Mouse (Mus musculus): ENCODE data around the gene Lrtm1. TPM values are rescaled to one million over a fixed set of nuclear protein-coding genes. Genes with fewer than 3 reads are reported as not detected.

Lrtm1 gene
- polyA plus RNA-seq, 1 experiment: not detected

DNA sequence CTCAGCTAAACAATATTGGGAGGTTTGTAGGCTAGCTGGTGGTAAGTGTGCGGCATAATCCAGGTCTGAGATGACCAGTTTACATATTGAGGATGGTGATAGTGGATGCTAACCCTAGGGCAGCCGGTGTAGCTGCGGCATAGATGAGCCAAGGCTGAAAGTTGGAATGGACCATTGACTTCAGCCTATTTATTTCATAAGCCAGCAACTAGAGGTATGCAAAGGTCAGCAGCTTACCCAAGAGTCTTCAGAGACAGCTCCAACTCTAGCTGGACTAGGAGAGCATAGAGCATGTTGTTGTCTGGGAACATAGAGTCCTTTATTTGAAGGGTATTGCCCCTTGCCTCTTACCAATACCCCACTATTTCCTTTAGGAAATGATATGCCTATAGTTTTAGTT, 21.4 kb upstream of the Lrtm1 start:
- no peak for DNase-seq (ENCODE audit: low read depth in 1 of 2, low spot score in 2 of 2)
- H3K4me3 ChIP-seq (ENCODE audit: extremely low read depth, insufficient read depth, insufficient read length): no peak overlapping the region
- H3K27me3 ChIP-seq (ENCODE audit: control insufficient read depth, insufficient read depth, low read length): no peaks in the 10 kb centered on the region
- H3K4me1 ChIP-seq (ENCODE audit: control insufficient read depth, insufficient read depth, insufficient read length): no peaks in the 10 kb centered on the region
- H3K36me3 ChIP-seq (ENCODE audit: control insufficient read depth, insufficient read depth, low read length): no peaks in the 10 kb centered on the region
- WGBS: 89% methylated on average over 3 of the region's 3 CpGs
- TF ChIP-seq POLR2A (IDR thresholded peaks at IDR 0.05; ENCODE audit: low read depth, low read length) (no peak), CTCF (IDR thresholded peaks at IDR 0.05; ENCODE audit: extremely low read depth, insufficient read depth, insufficient read length, insufficient replicate concordance) (no peak)
- no peak overlapping the region for H3K27ac ChIP-seq (ENCODE audit: insufficient read depth, low read length)

DNA sequence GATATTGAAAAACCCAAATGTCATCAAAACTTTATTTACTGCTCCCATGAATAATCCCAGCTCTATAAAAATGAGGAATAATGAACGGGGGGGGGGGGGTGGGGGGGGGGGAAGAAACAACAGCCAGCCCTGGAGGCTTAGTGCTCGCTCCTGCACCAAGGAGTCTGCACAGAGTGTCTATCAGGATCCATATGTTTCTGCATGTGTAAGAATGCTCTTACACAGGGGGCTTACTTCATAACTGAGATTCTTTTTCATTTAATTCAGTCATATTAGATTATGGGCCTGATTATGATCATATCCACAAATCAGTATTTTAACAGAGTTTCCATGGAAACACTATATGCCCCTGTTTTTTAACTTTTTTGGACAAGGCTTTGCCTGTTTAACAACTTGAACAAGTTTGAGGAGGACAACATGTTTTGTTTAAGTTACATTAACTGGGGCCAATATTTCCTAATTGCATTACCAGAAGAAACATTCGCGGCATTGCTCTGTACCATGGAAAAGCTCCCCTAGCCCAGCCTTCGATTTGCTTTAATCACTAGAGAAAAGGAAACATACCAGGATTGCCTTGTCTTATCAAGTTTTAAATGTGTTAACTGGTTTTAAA, 12.7 kb upstream of the Lrtm1 start:
- Histone ChIP-seq H3K36me3 (ENCODE audit: control insufficient read depth, insufficient read depth, low read length) (no peaks in the 10 kb centered on the region), H3K4me1 (ENCODE audit: control insufficient read depth, insufficient read depth, insufficient read length) (no peaks in the 10 kb centered on the region), H3K27me3 (ENCODE audit: control insufficient read depth, insufficient read depth, low read length) (no peaks in the 10 kb centered on the region), H3K4me3 (ENCODE audit: extremely low read depth, insufficient read depth, insufficient read length) (no peak overlapping the region), H3K27ac (ENCODE audit: insufficient read depth, low read length) (no peak overlapping the region)
- TF ChIP-seq POLR2A (IDR thresholded peaks at IDR 0.05; ENCODE audit: low read depth, low read length) (no peak), CTCF (IDR thresholded peaks at IDR 0.05; ENCODE audit: extremely low read depth, insufficient read depth, insufficient read length, insufficient replicate concordance) (no peak)
- no peak for DNase-seq (ENCODE audit: low read depth in 1 of 2, low spot score in 2 of 2)
- 79% methylated on average over 5 of the region's 5 CpGs for WGBS

DNA sequence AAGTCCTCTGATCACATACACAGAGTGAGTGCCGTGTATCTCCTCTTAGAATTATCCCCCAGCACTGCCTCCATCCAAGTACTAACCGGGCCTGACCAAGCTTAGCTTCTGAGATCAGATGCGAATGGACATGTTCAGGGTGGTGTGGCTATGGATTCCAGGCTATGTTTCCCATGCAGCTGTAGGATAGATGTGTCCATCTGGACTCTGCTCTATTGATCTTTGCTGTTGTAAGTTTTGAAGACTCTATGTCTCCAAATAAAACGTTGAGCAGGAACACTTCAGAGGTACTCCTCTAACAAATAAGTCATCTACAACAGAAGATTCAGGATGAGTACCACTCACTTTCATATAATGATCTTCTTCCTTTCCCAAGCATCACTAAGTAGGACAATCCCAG, 8.4 kb upstream of the Lrtm1 start:
- no peak for DNase-seq (ENCODE audit: low read depth in 1 of 2, low spot score in 2 of 2)
- H3K27me3 ChIP-seq (ENCODE audit: control insufficient read depth, insufficient read depth, low read length): no peaks in the 10 kb centered on the region
- 92% methylated on average over 4 of the region's 4 CpGs for WGBS

DNA sequence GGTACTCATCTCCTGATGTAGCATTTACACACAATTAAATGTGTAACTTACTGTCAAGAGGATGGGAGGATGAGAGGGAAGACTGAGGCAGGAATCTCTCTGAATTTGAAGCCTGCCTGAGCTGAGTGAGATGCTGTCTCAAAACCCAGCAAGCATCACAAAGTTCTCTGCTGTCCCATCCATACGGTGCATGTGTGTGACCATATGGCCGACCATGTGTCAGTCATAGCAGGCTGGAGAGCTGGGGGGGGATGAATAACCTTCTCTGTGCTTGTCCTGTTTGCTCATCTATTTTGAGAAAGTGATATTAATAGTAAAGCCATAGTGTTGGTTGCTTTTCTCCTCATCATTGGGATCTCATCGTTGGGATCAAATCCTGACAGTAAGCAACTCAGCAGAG, 4.8 kb upstream of the Lrtm1 start:
- TF ChIP-seq CTCF (IDR thresholded peaks at IDR 0.05; ENCODE audit: extremely low read depth, insufficient read depth, insufficient read length, insufficient replicate concordance): no peak
- TF ChIP-seq POLR2A (IDR thresholded peaks at IDR 0.05; ENCODE audit: low read depth, low read length): no peak
- WGBS: 85% methylated on average over 3 of the region's 3 CpGs
- Histone ChIP-seq H3K27ac (ENCODE audit: insufficient read depth, low read length) (no peak overlapping the region), H3K4me1 (ENCODE audit: control insufficient read depth, insufficient read depth, insufficient read length) (no peaks in the 10 kb centered on the region), H3K36me3 (ENCODE audit: control insufficient read depth, insufficient read depth, low read length) (no peaks in the 10 kb centered on the region), H3K4me3 (ENCODE audit: extremely low read depth, insufficient read depth, insufficient read length) (no peak overlapping the region), H3K27me3 (ENCODE audit: control insufficient read depth, insufficient read depth, low read length) (no peaks in the 10 kb centered on the region)
- no peak for DNase-seq (ENCODE audit: low read depth in 1 of 2, low spot score in 2 of 2)

More for the DNA sequence above, 8.4 kb upstream of the Lrtm1 start:
- Histone ChIP-seq H3K27ac (ENCODE audit: insufficient read depth, low read length) (no peak overlapping the region), H3K4me1 (ENCODE audit: control insufficient read depth, insufficient read depth, insufficient read length) (no peaks in the 10 kb centered on the region), H3K36me3 (ENCODE audit: control insufficient read depth, insufficient read depth, low read length) (no peaks in the 10 kb centered on the region), H3K4me3 (ENCODE audit: extremely low read depth, insufficient read depth, insufficient read length) (no peak overlapping the region)
- TF ChIP-seq CTCF (IDR thresholded peaks at IDR 0.05; ENCODE audit: extremely low read depth, insufficient read depth, insufficient read length, insufficient replicate concordance) (no peak), POLR2A (IDR thresholded peaks at IDR 0.05; ENCODE audit: low read depth, low read length) (no peak)

DNA sequence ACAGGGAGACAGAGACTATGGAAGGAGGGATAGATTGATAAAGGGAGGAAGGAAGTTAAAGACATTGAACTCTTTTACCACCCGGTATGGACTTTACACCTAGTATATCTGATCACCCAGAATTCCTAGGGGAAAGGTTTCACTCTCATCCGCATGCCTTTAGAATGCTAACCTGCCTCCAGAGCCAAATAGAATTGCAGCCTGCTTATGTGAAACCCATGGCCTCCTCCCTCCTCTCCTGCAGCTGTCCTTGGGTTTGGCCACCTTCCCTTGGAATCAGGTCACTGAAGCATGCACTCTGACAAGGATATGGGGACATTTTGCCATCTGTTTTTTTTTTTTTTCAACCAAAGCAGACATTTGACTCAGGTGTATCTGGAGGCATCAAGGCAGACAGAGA, 3.3 kb upstream of the Lrtm1 start:
- no peak for TF ChIP-seq POLR2A (IDR thresholded peaks at IDR 0.05; ENCODE audit: low read depth, low read length)
- TF ChIP-seq CTCF (IDR thresholded peaks at IDR 0.05; ENCODE audit: extremely low read depth, insufficient read depth, insufficient read length, insufficient replicate concordance): no peak
- Histone ChIP-seq H3K36me3 (ENCODE audit: control insufficient read depth, insufficient read depth, low read length) (no peaks in the 10 kb centered on the region), H3K4me3 (ENCODE audit: extremely low read depth, insufficient read depth, insufficient read length) (no peak overlapping the region), H3K27ac (ENCODE audit: insufficient read depth, low read length) (no peak overlapping the region), H3K4me1 (ENCODE audit: control insufficient read depth, insufficient read depth, insufficient read length) (no peaks in the 10 kb centered on the region), H3K27me3 (ENCODE audit: control insufficient read depth, insufficient read depth, low read length) (no peaks in the 10 kb centered on the region)
- 89% methylated on average over 2 of the region's 2 CpGs for WGBS
- DNase-seq (ENCODE audit: low read depth in 1 of 2, low spot score in 2 of 2): no peak

DNA sequence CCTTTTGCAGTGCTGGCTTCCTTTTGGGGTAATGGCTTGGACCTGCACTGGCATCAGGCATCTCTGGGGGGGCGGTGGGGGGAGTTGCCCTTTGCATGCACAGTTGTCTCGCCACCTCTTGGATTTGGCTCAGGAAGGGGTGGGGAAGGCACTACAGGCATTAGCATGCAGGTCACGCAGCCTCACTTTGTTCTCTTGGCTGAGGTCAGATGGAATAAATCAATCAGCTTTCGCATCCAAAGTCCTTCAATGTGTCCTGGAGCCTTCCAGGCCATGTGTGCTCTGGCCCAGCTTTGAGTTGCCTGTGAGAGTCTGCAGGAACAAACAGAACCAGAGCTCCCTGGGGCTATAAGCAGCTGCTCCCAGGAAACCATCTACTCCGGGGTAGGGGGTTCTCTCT, 2.1 kb upstream of the Lrtm1 start:
- H3K27me3 ChIP-seq (ENCODE audit: control insufficient read depth, insufficient read depth, low read length): no peaks in the 10 kb centered on the region
- WGBS: 73% methylated on average over 5 of the region's 5 CpGs

DNA sequence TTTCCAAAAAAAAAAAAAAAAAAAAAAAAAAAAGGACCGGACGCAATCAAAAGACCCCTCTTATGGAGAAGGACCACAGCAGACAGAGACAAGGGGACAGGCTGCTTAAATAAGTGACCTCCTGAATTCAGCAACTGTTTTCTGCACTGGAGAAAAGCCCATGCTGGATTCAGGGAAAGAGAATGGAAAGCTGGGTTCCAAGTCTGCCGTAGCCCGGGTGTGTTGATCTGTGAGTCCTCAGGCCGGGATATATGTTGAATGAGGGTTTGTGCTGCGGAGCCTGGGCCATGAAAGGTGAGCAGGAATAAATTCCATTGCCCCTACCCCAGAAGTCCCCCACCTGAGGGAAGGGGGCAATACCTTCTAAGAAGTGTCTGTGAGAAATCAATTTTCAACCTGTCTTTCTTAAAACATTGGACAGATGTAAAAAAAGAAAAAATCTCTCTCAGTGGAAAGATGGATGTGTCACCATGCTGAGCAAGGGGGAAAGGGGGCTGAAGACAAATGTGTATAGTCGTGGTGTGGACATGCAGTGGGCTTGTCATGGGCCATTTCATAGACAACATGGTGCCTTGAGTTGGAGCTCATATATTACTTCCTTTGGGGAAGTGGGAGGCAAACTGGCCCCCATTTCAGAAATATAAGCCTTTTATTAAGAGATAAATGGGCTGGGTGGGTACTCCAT, 450 bp downstream of the Lrtm1 start:
- TF ChIP-seq POLR2A (IDR thresholded peaks at IDR 0.05; ENCODE audit: low read depth, low read length) (no peak), CTCF (IDR thresholded peaks at IDR 0.05; ENCODE audit: extremely low read depth, insufficient read depth, insufficient read length, insufficient replicate concordance) (no peak)
- 71% methylated on average over 7 of the region's 7 CpGs for WGBS

More for the DNA sequence above, 2.1 kb upstream of the Lrtm1 start:
- TF ChIP-seq POLR2A (IDR thresholded peaks at IDR 0.05; ENCODE audit: low read depth, low read length) (no peak), CTCF (IDR thresholded peaks at IDR 0.05; ENCODE audit: extremely low read depth, insufficient read depth, insufficient read length, insufficient replicate concordance) (no peak)
- Histone ChIP-seq H3K36me3 (ENCODE audit: control insufficient read depth, insufficient read depth, low read length) (no peaks in the 10 kb centered on the region), H3K4me3 (ENCODE audit: extremely low read depth, insufficient read depth, insufficient read length) (no peak overlapping the region), H3K27ac (ENCODE audit: insufficient read depth, low read length) (no peak overlapping the region), H3K4me1 (ENCODE audit: control insufficient read depth, insufficient read depth, insufficient read length) (no peaks in the 10 kb centered on the region)
- no peak for DNase-seq (ENCODE audit: low read depth in 1 of 2, low spot score in 2 of 2)

More for the DNA sequence above, 450 bp downstream of the Lrtm1 start:
- Histone ChIP-seq H3K27me3 (ENCODE audit: control insufficient read depth, insufficient read depth, low read length) (no peaks in the 10 kb centered on the region), H3K36me3 (ENCODE audit: control insufficient read depth, insufficient read depth, low read length) (no peaks in the 10 kb centered on the region), H3K27ac (ENCODE audit: insufficient read depth, low read length) (no peak overlapping the region), H3K4me3 (ENCODE audit: extremely low read depth, insufficient read depth, insufficient read length) (no peak overlapping the region), H3K4me1 (ENCODE audit: control insufficient read depth, insufficient read depth, insufficient read length) (no peaks in the 10 kb centered on the region)
- DNase-seq (ENCODE audit: low read depth in 1 of 2, low spot score in 2 of 2): no peak

All from spleen, adult 2 months (tissue).